Mouse (Mus musculus): ENCODE measurements at regions not wholly inside any gene's neighbourhood (a gene's known extent, or its start where the extent isn't known, plus 50 kb on each side); places are given as distances from the start of the nearest gene placed in this dataset.

GRCm38 (mm10) chr14:72200307-72200706, 291.3 kb downstream of the Gm9195 start:
- DNase-seq: no peak

- no peak for DNase-seq
These were observed 291.7 kb downstream of the Gm9195 start for GRCm38 (mm10) chr14:72199900-72200299.

- no peak for DNase-seq
These were observed 293.7 kb downstream of the Gm9195 start for GRCm38 (mm10) chr14:72197972-72198371.

- peak; percentile 11 for DNase-seq
These were observed 304.2 kb downstream of the Gm9195 start for GRCm38 (mm10) chr14:72187329-72187984.

GRCm38 (mm10) chr14:72175751-72176150, 315.9 kb downstream of the Gm9195 start:
- no peak for DNase-seq

GRCm38 (mm10) chr14:72172549-72173405, 318.9 kb downstream of the Gm9195 start:
- DNase-seq: no peak

- DNase-seq: no peak
These were observed 319.9 kb downstream of the Gm9195 start for GRCm38 (mm10) chr14:72171777-72172176.

- no peak for DNase-seq
These were observed 332.9 kb downstream of the Gm9195 start for GRCm38 (mm10) chr14:72158537-72159323.

- no peak for DNase-seq
These were observed 336.3 kb downstream of the Gm9195 start for GRCm38 (mm10) chr14:72155197-72155907.

- DNase-seq: no peak
These were observed 340.0 kb downstream of the Gm9195 start for GRCm38 (mm10) chr14:72151676-72152075.

- DNase-seq: no peak
These were observed 342.2 kb downstream of the Gm9195 start for GRCm38 (mm10) chr14:72149463-72149862.

GRCm38 (mm10) chr14:72148886-72149285, 342.8 kb downstream of the Gm9195 start:
- DNase-seq: no peak

GRCm38 (mm10) chr14:72146381-72146780, 345.3 kb downstream of the Gm9195 start:
- DNase-seq: no peak

- no peak for DNase-seq
These were observed 348.7 kb downstream of the Gm9195 start for GRCm38 (mm10) chr14:72142883-72143487.

- no peak for DNase-seq
These were observed 350.5 kb downstream of the Gm9195 start for GRCm38 (mm10) chr14:72141136-72141535.

GRCm38 (mm10) chr14:72130149-72130548, 361.5 kb downstream of the Gm9195 start:
- no peak for DNase-seq

GRCm38 (mm10) chr14:72121786-72122185, 369.9 kb downstream of the Gm9195 start:
- DNase-seq: no peak

- DNase-seq: no peak
These were observed 370.6 kb downstream of the Gm9195 start for GRCm38 (mm10) chr14:72121006-72121405.

GRCm38 (mm10) chr14:72116842-72117241, 374.8 kb downstream of the Gm9195 start:
- no peak for DNase-seq

GRCm38 (mm10) chr14:72113377-72113993, 378.2 kb downstream of the Gm9195 start:
- DNase-seq: no peak

- no peak for DNase-seq
These were observed 380.9 kb downstream of the Gm9195 start for GRCm38 (mm10) chr14:72110689-72111088.

- no peak for DNase-seq
These were observed 400.1 kb downstream of the Gm9195 start for GRCm38 (mm10) chr14:72091579-72091978.

Data from kidney, adult 18-20 months (tissue).